Mouse (Mus musculus): ENCODE results near the gene Ube2l3. TPM values are rescaled to one million over a fixed set of nuclear protein-coding genes. Genes with fewer than 3 reads are reported as not detected.

Gene Ube2l3
- polyA plus RNA-seq, 1 experiment, result 73.6 TPM

- DNase-seq, result peak; percentile 85
- 8% methylated on average over 38 of the region's 38 CpGs for WGBS
- Histone ChIP-seq H3K27me3 (replicated peaks; ENCODE audit: control insufficient read depth, insufficient read depth, low read length) (no peaks in the 10 kb centered on the region), H3K4me1 (ENCODE audit: control insufficient read depth, insufficient read depth, low read length) (peaks cover 5% of the 10 kb centered on the region; the same call in 1 of the 2 replicates), H3K27ac (ENCODE audit: insufficient read depth, low read depth, low read length) (peak within 1 kb of the TSS; percentile 57; the same call in 1 of the 2 replicates), H3K36me3 (ENCODE audit: control insufficient read depth, insufficient read depth, low read length) (no peaks in the 10 kb centered on the region), H3K4me3 (ENCODE audit: insufficient read depth, low read depth, low read length) (peak within 1 kb of the TSS; percentile 79)
- TF ChIP-seq CTCF (conservative IDR thresholded peaks at IDR 0.05; ENCODE audit: insufficient read depth, insufficient read length, low read depth, low read length) (no peak), POLR2A (IDR thresholded peaks at IDR 0.05; ENCODE audit: low read depth, low read length) (peak; percentile 77)
Measured at GRCm38 (mm10) chr16:17110771-17111743, 91.4 kb downstream of the Ube2l3 start, which contains the start of gene Ppil2. Ppil2 (minus strand) TSS chr16:17111257.

DNA sequence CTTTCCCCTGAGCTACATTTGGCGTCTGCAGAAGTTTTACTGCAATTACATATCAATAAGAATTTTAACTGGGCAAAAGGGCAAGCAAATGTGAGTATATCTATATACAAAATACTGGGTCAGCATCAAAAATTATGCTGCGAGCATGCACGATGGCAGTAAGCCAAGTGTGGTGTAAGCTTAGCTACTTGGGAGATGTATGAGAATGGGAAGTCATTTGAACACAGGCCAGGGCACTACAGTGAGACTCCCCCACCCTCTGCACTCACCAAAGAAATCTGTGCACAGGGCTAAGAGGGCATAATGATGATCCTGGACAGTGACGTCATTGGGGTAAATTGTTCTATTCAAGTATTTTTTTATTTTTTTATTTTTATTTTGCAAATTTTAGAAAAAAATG, 97.8 kb downstream of the Ube2l3 start:
- TF ChIP-seq CTCF (conservative IDR thresholded peaks at IDR 0.05; ENCODE audit: insufficient read depth, insufficient read length, low read depth, low read length) (no peak), POLR2A (IDR thresholded peaks at IDR 0.05; ENCODE audit: low read depth, low read length) (no peak)
- no peak for DNase-seq
- no peaks in the 10 kb centered on the region for H3K27me3 ChIP-seq (replicated peaks; ENCODE audit: control insufficient read depth, insufficient read depth, low read length)
- WGBS, result 69% methylated on average over 4 of the region's 4 CpGs
- H3K4me1 ChIP-seq (ENCODE audit: control insufficient read depth, insufficient read depth, low read length), result 0 out of 2 replicates have a peak, but pooled peaks cover 2% of the 10 kb centered on the region
- H3K36me3 ChIP-seq (ENCODE audit: control insufficient read depth, insufficient read depth, low read length), result no peaks in the 10 kb centered on the region; the same call in 1 of the 2 replicates
- H3K4me3 ChIP-seq (ENCODE audit: insufficient read depth, low read depth, low read length), result no peak overlapping the region
- no peak overlapping the region for H3K27ac ChIP-seq (ENCODE audit: insufficient read depth, low read depth, low read length)

DNA sequence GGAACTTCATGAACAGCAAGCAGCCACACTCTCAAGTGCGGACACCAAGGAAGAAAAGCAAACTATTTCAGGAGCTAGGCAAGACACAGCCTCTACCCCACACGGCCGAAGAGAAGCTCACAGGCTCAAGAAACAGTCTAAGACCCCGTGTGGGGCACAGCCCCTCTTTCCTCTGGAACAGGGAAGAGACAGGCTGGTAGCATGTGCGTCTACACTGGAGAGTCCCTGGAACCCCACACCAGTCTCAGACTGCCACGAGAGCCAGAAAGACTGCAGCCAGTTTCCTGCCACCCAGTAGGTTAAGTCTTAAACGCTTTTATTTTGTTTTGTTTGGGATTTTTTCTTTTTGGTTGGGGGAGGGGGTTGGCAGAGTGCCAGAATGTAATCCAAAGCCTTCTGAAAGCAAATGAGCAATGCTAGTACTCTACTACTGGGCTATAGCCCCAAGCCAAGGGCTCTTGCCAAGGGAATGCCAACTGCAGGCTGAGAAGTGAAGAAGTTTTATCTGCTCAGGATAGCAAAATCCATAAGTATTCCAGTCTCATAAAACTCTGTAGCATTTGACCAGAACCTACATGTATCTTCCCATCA, 99.7 kb downstream of the Ube2l3 start:
- WGBS, result 70% methylated on average over 7 of the region's 7 CpGs
- Histone ChIP-seq H3K27ac (ENCODE audit: insufficient read depth, low read depth, low read length) (no peak overlapping the region), H3K4me3 (ENCODE audit: insufficient read depth, low read depth, low read length) (no peak overlapping the region), H3K36me3 (ENCODE audit: control insufficient read depth, insufficient read depth, low read length) (no peaks in the 10 kb centered on the region; the same call in 1 of the 2 replicates), H3K27me3 (replicated peaks; ENCODE audit: control insufficient read depth, insufficient read depth, low read length) (no peaks in the 10 kb centered on the region), H3K4me1 (ENCODE audit: control insufficient read depth, insufficient read depth, low read length) (no peaks in the 10 kb centered on the region)
- TF ChIP-seq POLR2A (IDR thresholded peaks at IDR 0.05; ENCODE audit: low read depth, low read length) (no peak), CTCF (conservative IDR thresholded peaks at IDR 0.05; ENCODE audit: insufficient read depth, insufficient read length, low read depth, low read length) (no peak)
- no peak for DNase-seq

Other genes with a start within 250 kb of the Ube2l3 start
- gene Mapk1, start 219.3 kb downstream of the Ube2l3 start, polyA plus RNA-seq (2012; rRNA removed), result 58.2 and 61.6 TPM in 2 replicates
- 1.6 and 2.3 TPM in 2 replicates for gene Ypel1, start 133.0 kb downstream of the Ube2l3 start, polyA plus RNA-seq (2012; rRNA removed)
- 88.5 and 89.6 TPM in 2 replicates for gene Ppil2, start 91.4 kb downstream of the Ube2l3 start, polyA plus RNA-seq (2012; rRNA removed)
- gene 2610318N02Rik, start 77.5 kb downstream of the Ube2l3 start, polyA plus RNA-seq (2012; rRNA removed), result 0.75 and 1.4 TPM in 2 replicates
- 22.8 and 25.2 TPM in 2 replicates for gene Sdf2l1, start 70.3 kb downstream of the Ube2l3 start, polyA plus RNA-seq (2012; rRNA removed)
- 7.5 and 8.5 TPM in 2 replicates for gene Ydjc, start 58.0 kb downstream of the Ube2l3 start, polyA plus RNA-seq (2012; rRNA removed)
- 0.74 and 0.92 TPM in 2 replicates for gene Ccdc116, start 55.4 kb downstream of the Ube2l3 start, polyA plus RNA-seq (2012; rRNA removed)
- gene Rimbp3, start 6.0 kb upstream of the Ube2l3 start, polyA plus RNA-seq (2012; rRNA removed), result 0.05 and 0.08 TPM in 2 replicates
- 1.5 and 1.8 TPM in 2 replicates for gene Hic2, start 30.9 kb upstream of the Ube2l3 start, polyA plus RNA-seq (2012; rRNA removed)
- 7.7 and 8.0 TPM in 2 replicates for gene Tmem191c, start 73.4 kb upstream of the Ube2l3 start, polyA plus RNA-seq (2012; rRNA removed)
- gene Serpind1, start 128.7 kb upstream of the Ube2l3 start, polyA plus RNA-seq (2012; rRNA removed), result 0.57 and 0.80 TPM in 2 replicates
- gene Snap29, start 203.3 kb upstream of the Ube2l3 start, polyA plus RNA-seq (2012; rRNA removed), result 8.9 and 11.4 TPM in 2 replicates
- gene Pi4ka, start 203.7 kb upstream of the Ube2l3 start, polyA plus RNA-seq (2012; rRNA removed), result 105 and 124 TPM in 2 replicates
- 34.4 and 43.3 TPM in 2 replicates for gene Crkl, start 249.3 kb upstream of the Ube2l3 start, polyA plus RNA-seq (2012; rRNA removed)

All from kidney, adult 2 months (tissue).